Mouse (Mus musculus) hindbrain, embryonic 13.5 days (tissue): ENCODE data around the gene Wdr63. TPM values are rescaled to one million over a fixed set of nuclear protein-coding genes. Genes with fewer than 3 reads are reported as not detected.

Source experiments
- ATAC-seq: fragments of 200-750 bp; cut with Nextera tagmentation; 2 replicates; pipeline ENCODE4 v1.8.0; 2017; ENCODE audit warnings: moderate TSS enrichment; ENCODE audit not compliant: low FRiP score
- H3K27ac ChIP-seq: fragments of 300-500 bp; sonication (generic); 2 replicates; pipeline ENCODE4 v1.5.1; 2015; ENCODE audit warnings: inconsistent platforms, mild to moderate bottlenecking, moderate library complexity
- H3K27me3 ChIP-seq: fragments of 300-500 bp; sonication (generic); 2 replicates; pipeline ENCODE4 v1.6.1; 2015; ENCODE audit warnings: mild to moderate bottlenecking, inconsistent platforms
- H3K36me3 ChIP-seq: fragments of 300-500 bp; sonication (generic); 2 replicates; pipeline ENCODE4 v1.6.1; 2015; ENCODE audit warnings: mild to moderate bottlenecking, inconsistent platforms
- H3K4me1 ChIP-seq: fragments of 300-500 bp; sonication (generic); replicated peaks from 2 replicates; pipeline ENCODE4 v1.6.1; 2015; ENCODE audit warnings: inconsistent platforms
- H3K4me2 ChIP-seq: fragments of 300-500 bp; sonication (generic); 2 replicates; pipeline ENCODE4 v1.6.1; 2015; ENCODE audit warnings: inconsistent platforms, mild to moderate bottlenecking, moderate library complexity
- H3K4me3 ChIP-seq: fragments of 300-500 bp; sonication (generic); 2 replicates; pipeline ENCODE4 v1.5.1; 2015; ENCODE audit warnings: mild to moderate bottlenecking, inconsistent platforms
- H3K9ac ChIP-seq: fragments of 300-500 bp; sonication (generic); 2 replicates; pipeline ENCODE4 v1.6.1; 2015; ENCODE audit warnings: mild to moderate bottlenecking, inconsistent platforms
- H3K9me3 ChIP-seq: fragments of 300-500 bp; sonication (generic); 2 replicates; pipeline ENCODE4 v1.6.1; 2016; ENCODE audit warnings: inconsistent platforms
- WGBS: fragments of 180-500 bp; shearing (Covaris S2); methylation state at CpG from one replicate; pipeline ENCODE4 v1.1.7; 2015; 5-methylcytosine and 5-hydroxymethylcytosine counted together
- polyA plus RNA-seq: library from polyadenylated mRNA; unstranded; fragments of >200 nt; fragmentation: Nextera tagmentation; extraction: Ambion mirVana; gene quantifications from 2 replicates; pipeline ENCODE4 v1.2.1, GENCODE M21; 2015

Wdr63 gene
- polyA plus RNA-seq, 1 experiment from 2014 or later = 2.0 TPM

- Histone ChIP-seq H3K4me1 (peaks cover 11% of the 10 kb centered on the region), H3K36me3 (no peaks in the 10 kb centered on the region), H3K27ac (no peak overlapping the region), H3K27me3 (peaks cover 12% of the 10 kb centered on the region; the same call in 1 of the 2 replicates), H3K9ac (no peak overlapping the region), H3K4me3 (no peak overlapping the region), H3K4me2 (no peak overlapping the region), H3K9me3 (no peaks in the 10 kb centered on the region)
- WGBS = 81% methylated on average over 11 of the region's 11 CpGs
- no peak for ATAC-seq
Measured at GRCm38 (mm10) chr3:146046076-146046475, 61.9 kb downstream of the Wdr63 start.

GRCm38 (mm10) chr3:146044977-146045376, 63.0 kb downstream of the Wdr63 start:
- Histone ChIP-seq H3K27ac (no peak overlapping the region), H3K4me3 (no peak overlapping the region), H3K9ac (no peak overlapping the region), H3K9me3 (no peaks in the 10 kb centered on the region), H3K4me1 (0 out of 2 replicates have a peak, but pooled peaks cover 4% of the 10 kb centered on the region), H3K36me3 (no peaks in the 10 kb centered on the region), H3K4me2 (no peak overlapping the region), H3K27me3 (peaks cover 12% of the 10 kb centered on the region; the same call in 1 of the 2 replicates)
- no peak for ATAC-seq
- 47% methylated on average over 11 of the region's 11 CpGs for WGBS

DNA sequence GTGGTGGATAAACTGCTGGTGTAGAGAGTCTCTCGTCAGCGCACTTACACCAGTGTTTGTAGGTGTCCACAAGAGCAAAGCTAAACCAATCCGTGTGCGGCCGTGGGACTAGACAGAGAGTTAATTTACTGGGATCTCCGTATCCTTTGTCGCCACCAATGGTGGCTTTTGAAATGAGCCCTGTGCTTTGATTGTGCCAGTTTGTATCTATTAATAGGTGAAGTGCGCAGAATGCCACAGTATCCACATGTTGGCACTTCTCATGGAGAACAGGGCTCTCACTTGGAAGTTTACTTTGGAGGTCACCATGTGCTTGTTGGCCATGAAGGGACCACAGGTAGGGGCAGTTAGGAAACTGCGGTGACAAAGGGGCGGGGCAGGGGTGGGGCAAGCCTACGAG, 66.5 kb downstream of the Wdr63 start:
- 95% methylated on average over 11 of the region's 11 CpGs for WGBS
- Histone ChIP-seq H3K4me3 (no peak overlapping the region), H3K4me2 (no peak overlapping the region), H3K27me3 (no peaks in the 10 kb centered on the region), H3K9me3 (no peaks in the 10 kb centered on the region), H3K4me1 (peaks cover 10% of the 10 kb centered on the region), H3K36me3 (no peaks in the 10 kb centered on the region), H3K9ac (no peak overlapping the region), H3K27ac (no peak overlapping the region)
- no peak for ATAC-seq

DNA sequence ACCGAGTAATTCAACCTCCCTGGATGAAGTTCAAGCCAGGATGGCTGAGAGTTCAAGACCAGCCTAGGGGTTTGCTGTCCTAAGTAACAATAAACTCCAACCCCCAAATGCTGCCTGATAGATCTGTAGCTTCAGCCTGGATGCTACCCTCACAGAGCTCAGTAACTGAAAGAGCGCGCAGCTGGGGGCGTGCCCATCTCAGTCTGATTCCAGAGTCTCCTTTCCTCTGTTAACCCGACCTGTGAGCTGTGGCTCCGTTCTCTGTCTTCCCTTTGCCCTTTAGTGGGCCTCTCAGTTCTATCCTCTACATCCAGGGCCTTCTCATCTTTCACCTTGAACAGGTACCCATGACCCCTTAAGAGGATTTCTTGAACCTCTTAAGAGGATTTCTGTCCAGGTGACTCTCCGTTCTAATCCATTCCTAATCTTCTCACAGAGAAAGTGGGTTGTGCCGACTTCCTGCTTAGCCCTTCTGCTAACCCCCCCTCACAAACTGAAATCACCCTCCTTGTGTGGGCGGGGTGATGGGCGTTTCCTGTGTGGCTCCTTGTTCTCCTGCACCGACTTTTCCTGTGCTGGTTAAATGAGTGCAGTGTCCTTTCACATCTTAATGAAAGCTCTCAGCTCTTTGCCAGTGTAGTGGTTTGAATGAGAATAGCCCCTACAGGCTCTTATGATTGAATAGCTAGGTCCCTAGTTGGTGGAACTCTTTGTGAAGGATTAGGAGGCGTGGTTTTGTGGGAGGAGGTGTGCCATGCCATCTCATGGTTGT, 68.6 kb downstream of the Wdr63 start:
- no peaks in the 10 kb centered on the region for H3K27me3 ChIP-seq
- H3K27ac ChIP-seq = no peak overlapping the region
- no peaks in the 10 kb centered on the region for H3K36me3 ChIP-seq
- H3K9ac ChIP-seq = no peak overlapping the region
- H3K4me2 ChIP-seq = no peak overlapping the region
- 72% methylated on average over 12 of the region's 12 CpGs for WGBS
- H3K4me1 ChIP-seq = peaks cover 10% of the 10 kb centered on the region
- H3K9me3 ChIP-seq = no peaks in the 10 kb centered on the region
- H3K4me3 ChIP-seq = no peak overlapping the region
- no peak for ATAC-seq

GRCm38 (mm10) chr3:146037906-146038305, 70.0 kb downstream of the Wdr63 start:
- Histone ChIP-seq H3K4me3 (no peak overlapping the region), H3K9ac (no peak overlapping the region), H3K27ac (peak overlapping the region; percentile 44), H3K4me2 (no peak overlapping the region), H3K9me3 (no peaks in the 10 kb centered on the region), H3K4me1 (peaks cover 10% of the 10 kb centered on the region), H3K36me3 (no peaks in the 10 kb centered on the region), H3K27me3 (no peaks in the 10 kb centered on the region)
- peak; percentile 41; the same call in 1 of the 2 replicates for ATAC-seq
- WGBS = 40% methylated on average over 15 of the region's 15 CpGs

- no peaks in the 10 kb centered on the region for H3K36me3 ChIP-seq
- H3K4me1 ChIP-seq = peaks cover 14% of the 10 kb centered on the region
- H3K4me2 ChIP-seq = no peak overlapping the region
- H3K9me3 ChIP-seq = no peaks in the 10 kb centered on the region
- H3K27ac ChIP-seq = no peak overlapping the region
- H3K9ac ChIP-seq = no peak overlapping the region
- H3K27me3 ChIP-seq = no peaks in the 10 kb centered on the region
- WGBS = 94% methylated on average over 5 of the region's 5 CpGs
- no peak for ATAC-seq
- H3K4me3 ChIP-seq = no peak overlapping the region
Measured at GRCm38 (mm10) chr3:146032976-146033375, 75.0 kb downstream of the Wdr63 start.

- H3K9me3 ChIP-seq = no peaks in the 10 kb centered on the region
- WGBS = 11% methylated on average over 5 of the region's 5 CpGs
- no peak for ATAC-seq
- H3K4me2 ChIP-seq = no peak overlapping the region
- peaks cover 8% of the 10 kb centered on the region for H3K4me1 ChIP-seq
- no peaks in the 10 kb centered on the region for H3K27me3 ChIP-seq
- no peaks in the 10 kb centered on the region for H3K36me3 ChIP-seq
- peak overlapping the region; percentile 64 for H3K27ac ChIP-seq
- 0 out of 2 replicates have a peak overlapping the region, but pooled peaks have one; percentile 19 for H3K9ac ChIP-seq
- no peak overlapping the region for H3K4me3 ChIP-seq
Measured at GRCm38 (mm10) chr3:146030255-146030836, 77.6 kb downstream of the Wdr63 start.

DNA sequence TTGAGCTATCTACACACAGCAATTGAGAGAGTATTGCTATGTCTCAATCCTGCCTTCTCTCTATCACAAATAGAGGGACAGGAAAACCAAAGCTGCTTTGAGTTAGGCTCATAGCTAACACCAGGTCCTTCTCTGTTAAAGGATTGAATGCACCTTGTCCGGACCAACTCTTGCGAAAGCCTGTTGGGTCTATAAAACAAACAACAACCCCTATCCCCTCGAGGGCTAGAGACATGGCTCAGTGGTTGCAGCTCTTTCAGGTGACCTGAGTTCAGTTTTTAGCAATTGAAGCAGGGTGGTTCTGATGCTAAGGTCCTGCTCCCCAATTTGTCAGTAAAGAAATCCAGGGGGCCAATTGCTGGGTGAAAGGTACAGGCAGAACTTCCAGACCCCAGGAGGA, 78.7 kb downstream of the Wdr63 start:
- Histone ChIP-seq H3K4me3 (no peak overlapping the region), H3K4me2 (no peak overlapping the region), H3K36me3 (no peaks in the 10 kb centered on the region), H3K27ac (no peak overlapping the region), H3K27me3 (no peaks in the 10 kb centered on the region), H3K9me3 (no peaks in the 10 kb centered on the region), H3K4me1 (peaks cover 8% of the 10 kb centered on the region), H3K9ac (no peak overlapping the region)
- WGBS = 82% methylated on average over 3 of the region's 3 CpGs
- no peak for ATAC-seq

DNA sequence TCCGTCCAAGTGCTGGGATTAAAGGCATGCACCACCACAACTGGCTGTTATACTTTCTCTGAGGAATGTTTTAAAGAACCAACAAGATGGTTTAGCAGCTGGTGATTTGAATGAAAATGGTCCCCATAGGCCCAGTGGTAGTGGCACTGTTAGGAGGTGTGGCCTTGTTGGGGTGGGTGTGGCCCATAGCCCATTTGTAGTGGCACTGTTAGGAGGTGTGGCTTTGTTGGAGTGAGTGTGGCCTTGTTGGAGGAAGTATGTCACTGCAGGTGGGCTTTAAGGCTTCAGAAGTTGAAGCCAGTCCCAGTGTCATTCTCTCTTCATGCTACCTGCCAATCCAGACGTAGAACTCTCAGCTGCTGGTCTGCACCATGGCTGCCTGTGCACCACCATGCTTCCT, 79.5 kb downstream of the Wdr63 start:
- Histone ChIP-seq H3K4me3 (no peak overlapping the region), H3K9me3 (no peaks in the 10 kb centered on the region), H3K27ac (no peak overlapping the region), H3K36me3 (no peaks in the 10 kb centered on the region), H3K9ac (no peak overlapping the region), H3K27me3 (no peaks in the 10 kb centered on the region), H3K4me2 (no peak overlapping the region), H3K4me1 (peaks cover 8% of the 10 kb centered on the region)
- no peak for ATAC-seq
- WGBS = 94% methylated on average over 2 of the region's 2 CpGs

DNA sequence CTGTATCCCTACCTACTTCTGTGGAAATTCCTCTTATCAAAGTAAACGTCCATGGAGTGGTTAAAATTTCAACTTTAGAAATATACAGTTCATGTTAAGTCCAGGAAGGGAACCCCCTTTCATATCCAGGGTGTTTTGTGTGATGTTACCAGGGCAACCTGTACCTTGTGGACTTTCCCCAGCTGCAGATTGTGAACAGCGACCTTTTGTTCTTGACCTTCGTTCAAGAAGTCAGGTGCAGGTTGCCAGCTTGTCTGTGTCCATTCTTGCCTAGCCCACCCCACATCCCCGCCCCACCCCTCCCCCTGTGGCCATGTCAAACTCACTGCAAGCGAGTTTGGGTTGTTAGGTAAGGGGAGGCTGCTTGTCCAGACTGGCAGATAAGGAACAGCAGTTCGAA, 80.8 kb downstream of the Wdr63 start:
- no peak for ATAC-seq
- Histone ChIP-seq H3K4me1 (peaks cover 8% of the 10 kb centered on the region), H3K4me3 (no peak overlapping the region), H3K36me3 (no peaks in the 10 kb centered on the region), H3K27me3 (no peaks in the 10 kb centered on the region), H3K9me3 (no peaks in the 10 kb centered on the region), H3K9ac (no peak overlapping the region), H3K27ac (no peak overlapping the region), H3K4me2 (no peak overlapping the region)
- WGBS = 43% methylated on average over 6 of the region's 6 CpGs

GRCm38 (mm10) chr3:146025499-146025898, 82.4 kb downstream of the Wdr63 start:
- Histone ChIP-seq H3K4me2 (no peak overlapping the region), H3K4me1 (peaks cover 6% of the 10 kb centered on the region), H3K27ac (no peak overlapping the region), H3K36me3 (no peaks in the 10 kb centered on the region), H3K9ac (no peak overlapping the region), H3K4me3 (no peak overlapping the region), H3K27me3 (no peaks in the 10 kb centered on the region), H3K9me3 (no peaks in the 10 kb centered on the region)
- 97% methylated on average over 6 of the region's 6 CpGs for WGBS
- ATAC-seq = no peak

DNA sequence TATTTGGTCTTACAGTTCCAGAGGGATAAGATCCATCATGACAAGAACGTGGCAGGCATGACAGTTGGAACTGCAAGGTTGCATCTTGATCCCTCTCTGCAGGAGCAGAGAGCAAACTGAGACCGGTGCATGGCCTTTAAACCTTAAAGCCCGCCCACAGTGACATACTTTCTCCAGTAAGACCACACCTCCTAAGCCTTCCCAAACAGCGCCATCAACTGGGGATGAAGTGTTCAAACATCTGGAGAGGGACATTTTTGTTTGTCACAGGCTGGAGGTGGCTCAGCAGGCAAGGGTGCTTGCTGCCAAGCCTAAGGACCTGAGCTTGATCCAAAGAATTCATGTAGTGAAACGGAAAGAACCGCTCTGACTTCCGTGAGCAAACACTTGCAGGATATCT, 83.2 kb downstream of the Wdr63 start:
- H3K9ac ChIP-seq = no peak overlapping the region
- H3K27me3 ChIP-seq = no peaks in the 10 kb centered on the region
- no peak overlapping the region for H3K27ac ChIP-seq
- no peak for ATAC-seq
- H3K4me3 ChIP-seq = no peak overlapping the region
- no peaks in the 10 kb centered on the region for H3K9me3 ChIP-seq
- no peaks in the 10 kb centered on the region for H3K36me3 ChIP-seq
- no peak overlapping the region for H3K4me2 ChIP-seq
- WGBS = 88% methylated on average over 7 of the region's 7 CpGs
- no peaks in the 10 kb centered on the region; the same call in 1 of the 2 replicates for H3K4me1 ChIP-seq

GRCm38 (mm10) chr3:146022232-146022631, 85.7 kb downstream of the Wdr63 start:
- no peaks in the 10 kb centered on the region for H3K9me3 ChIP-seq
- H3K4me1 ChIP-seq = 0 out of 2 replicates have a peak, but pooled peaks cover 5% of the 10 kb centered on the region
- no peak overlapping the region for H3K9ac ChIP-seq
- H3K27me3 ChIP-seq = no peaks in the 10 kb centered on the region
- no peaks in the 10 kb centered on the region for H3K36me3 ChIP-seq
- H3K4me3 ChIP-seq = no peak overlapping the region
- 91% methylated on average over 9 of the region's 9 CpGs for WGBS
- no peak for ATAC-seq
- no peak overlapping the region for H3K4me2 ChIP-seq
- H3K27ac ChIP-seq = no peak overlapping the region
